Mouse (Mus musculus): ENCODE measurements around the gene Exosc3. TPM values are rescaled to one million over a fixed set of nuclear protein-coding genes. Genes with fewer than 3 reads are reported as not detected.

Gene Exosc3
- total RNA-seq, 2 experiments from 2014 or later, result 14.4 to 14.6 TPM

DNA sequence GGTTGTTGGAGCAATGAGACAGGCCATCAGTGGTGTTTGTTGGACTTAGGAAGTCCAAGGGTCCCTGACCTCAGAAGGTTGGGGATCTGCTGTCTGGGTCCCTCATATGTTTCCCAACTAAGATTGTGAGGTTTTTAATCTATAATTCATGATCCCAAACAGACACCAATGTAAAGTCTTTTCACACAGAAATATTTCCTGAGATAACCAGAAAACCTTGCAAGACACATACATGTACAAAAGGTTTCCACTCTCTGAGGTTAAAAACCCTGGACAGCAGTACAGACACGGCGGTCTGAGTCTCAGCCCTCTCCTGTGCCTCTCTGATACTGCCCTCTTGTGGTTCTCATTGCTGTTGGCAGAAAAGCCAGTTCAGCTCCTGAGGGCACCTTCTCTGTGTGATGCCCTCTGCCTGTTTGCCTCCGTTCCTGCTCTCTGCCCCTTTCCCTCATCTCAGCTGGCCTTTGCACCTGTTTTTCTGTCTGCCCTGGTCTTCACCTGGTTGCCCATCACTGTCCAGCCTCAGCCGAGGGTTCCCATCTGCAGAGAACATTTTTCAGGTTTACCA is 62.5 kb downstream of the Exosc3 start:
- DNase-seq, result peak; percentile 49

DNA sequence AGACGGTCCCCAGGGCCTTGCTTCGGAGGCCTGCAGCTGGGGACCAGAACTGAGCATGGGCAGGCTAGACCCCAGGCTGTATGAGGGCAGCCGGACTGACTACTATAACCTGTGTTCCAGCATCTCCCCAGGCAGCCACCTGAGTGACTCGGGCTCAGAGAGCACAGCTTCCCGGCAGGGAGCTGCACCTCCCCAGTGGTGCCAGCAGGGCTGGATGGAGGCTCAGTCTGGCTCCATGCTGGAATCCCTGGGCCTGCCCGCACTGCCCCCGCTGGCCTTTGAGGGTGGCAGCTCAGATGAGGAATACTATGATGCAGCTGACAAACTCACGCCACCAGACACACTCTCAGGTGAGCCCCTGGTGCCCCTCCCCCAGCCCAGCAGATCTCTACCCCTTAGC is 63.2 kb downstream of the Exosc3 start:
- DNase-seq, result no peak

DNA sequence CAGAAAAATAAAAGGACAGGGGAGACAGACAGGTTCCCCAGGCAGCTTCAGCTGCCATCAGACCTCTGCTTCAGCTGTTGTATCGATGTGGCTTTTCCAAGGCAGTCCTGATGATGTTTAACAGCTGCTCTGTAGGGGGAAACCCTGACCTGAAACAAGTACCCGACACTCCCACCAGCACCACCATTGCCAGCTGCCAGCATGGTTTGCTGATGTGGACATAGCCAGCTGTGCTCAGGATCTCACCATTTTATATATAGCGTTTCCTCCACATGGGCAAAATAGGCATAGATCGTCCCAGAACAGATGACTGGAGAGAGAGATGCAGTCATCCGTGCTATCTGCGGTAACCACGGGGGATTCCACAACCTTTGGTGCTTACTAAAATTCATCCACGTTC is 66.8 kb downstream of the Exosc3 start:
- no peak for DNase-seq

DNA sequence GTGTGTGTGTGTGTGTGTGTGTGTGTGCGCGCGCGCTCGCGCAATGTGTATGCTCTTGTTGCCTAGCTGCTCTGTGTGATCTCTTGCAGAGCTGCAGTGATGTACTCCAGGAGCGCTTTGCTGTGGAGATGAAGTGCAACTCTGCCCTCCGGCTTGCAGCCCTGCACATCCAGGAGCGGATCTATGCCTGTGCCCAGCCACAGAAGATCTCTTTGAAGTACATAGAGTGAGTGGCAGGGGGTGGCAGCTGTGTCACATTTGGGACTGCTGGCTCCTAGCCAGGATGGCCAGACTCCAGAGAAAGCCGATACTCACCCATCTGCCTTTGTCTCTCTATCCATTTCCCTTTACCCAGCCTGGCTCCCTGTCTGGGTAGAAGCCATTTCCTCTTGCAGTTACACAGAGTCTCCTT is 71.5 kb downstream of the Exosc3 start:
- peak; percentile 64 to 73 for DNase-seq

DNA sequence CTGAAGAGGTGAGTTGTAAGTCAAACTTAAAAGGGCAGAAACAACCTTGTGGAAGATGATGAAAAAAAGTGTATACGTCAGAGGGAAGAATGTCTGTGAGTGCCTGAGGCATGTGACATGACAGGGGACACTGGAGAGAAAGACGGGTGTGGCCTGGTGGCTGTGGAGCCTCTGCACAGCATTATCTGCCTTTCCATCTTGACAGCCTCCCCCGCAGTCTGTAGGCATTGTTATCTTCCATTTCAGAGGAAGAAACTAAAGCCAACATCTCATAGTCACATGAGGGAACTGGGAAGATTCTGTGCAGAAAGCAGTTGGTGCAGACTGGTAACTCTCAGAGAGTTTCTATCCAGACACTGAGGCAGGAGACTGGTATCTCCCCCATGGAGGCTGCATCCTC is 74.6 kb downstream of the Exosc3 start:
- no peak for DNase-seq

Other genes with a start within 250 kb of the Exosc3 start
- gene Tomm5, start 234.6 kb downstream of the Exosc3 start, total RNA-seq (2021), result 10 to 100 TPM; 70.3 to 70.4 TPM
- gene Frmpd1, start 157.9 kb downstream of the Exosc3 start, total RNA-seq (2021), result 10 to 100 TPM; 14.4 to 15.9 TPM
- 10 to 100 TPM; 13.9 to 17.4 TPM for gene Trmt10b, start 45.6 kb downstream of the Exosc3 start, total RNA-seq (2021)
- 10 to 100 TPM; 17.7 to 20.7 TPM for gene Dcaf10, start 631 bp downstream of the Exosc3 start, total RNA-seq (2021)
- 100 to 1,000 TPM; 141 to 149 TPM for gene Slc25a51, start 66.0 kb upstream of the Exosc3 start, total RNA-seq (2021)
- 10 to 100 TPM; 15.4 to 16.6 TPM for gene Shb, start 189.7 kb upstream of the Exosc3 start, total RNA-seq (2021)